Mouse (Mus musculus): Measurements from ENCODE around the gene Siglece.

DNA sequence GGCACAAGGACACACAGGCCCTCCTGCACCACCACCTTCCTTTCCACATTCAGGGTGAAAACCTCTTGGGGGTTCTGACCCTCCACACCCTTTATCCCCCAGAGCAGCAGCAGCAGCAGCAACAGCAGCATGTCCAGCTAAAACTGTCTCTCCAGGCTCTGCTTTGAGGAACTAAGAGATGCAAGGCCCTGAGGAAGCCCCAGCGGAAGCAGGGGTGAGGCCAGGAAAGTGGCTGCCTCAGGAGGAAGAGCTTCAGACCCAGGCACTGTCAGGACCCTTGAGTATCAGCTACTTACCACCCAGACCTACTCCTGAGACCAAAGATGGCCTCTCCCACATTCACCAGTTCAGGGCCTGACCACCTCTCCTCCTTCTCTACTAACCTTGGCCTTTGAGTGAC lies at the start of gene Siglece:
- TF ChIP-seq POLR2AphosphoS2 (IDR thresholded peaks at IDR 0.05; ENCODE audit: low read depth, low read length): no peak
- TF ChIP-seq POLR2A (IDR thresholded peaks at IDR 0.05; ENCODE audit: low read depth, low read length): no peak
- no peak for TF ChIP-seq CTCF (conservative IDR thresholded peaks at IDR 0.05 in 1 of 2, IDR thresholded peaks at IDR 0.05 in 1 of 2; ENCODE audit: low read depth in 2 of 2, low read length in 2 of 2)
- TF ChIP-seq ZKSCAN1 (IDR thresholded peaks at IDR 0.05; ENCODE audit: borderline replicate concordance, low read depth, low read length): no peak
- TF ChIP-seq NELFE (IDR thresholded peaks at IDR 0.05; ENCODE audit: low read depth, low read length): no peak
- no peak for TF ChIP-seq CHD2 (IDR thresholded peaks at IDR 0.05; ENCODE audit: low read length)
- no peak for TF ChIP-seq KAT2A (IDR thresholded peaks at IDR 0.05; ENCODE audit: insufficient replicate concordance, low read length)
- TF ChIP-seq ZC3H11A (IDR thresholded peaks at IDR 0.05; ENCODE audit: low read depth, low read length): no peak
- no peak for TF ChIP-seq TCF12 (IDR thresholded peaks at IDR 0.05; ENCODE audit: low read depth, low read length)
- no peak for TF ChIP-seq E2F4 (IDR thresholded peaks at IDR 0.05; ENCODE audit: insufficient replicate concordance, low read depth, low read length)
- no peak for TF ChIP-seq ZNF384 (IDR thresholded peaks at IDR 0.05; ENCODE audit: low read depth, low read length)

All from CH12.LX (cell line).